Mouse (Mus musculus) adrenal gland, postnatal 4 days (tissue): ENCODE data around the gene Rassf1. TPM values are rescaled to one million over a fixed set of nuclear protein-coding genes. Genes with fewer than 3 reads are reported as not detected.

ENCODE experiments used
- DNase-seq, 2 experiments: peaks; one replicate each; pipeline ENCODE4 v3.0.0; 2021 to 2022; ENCODE audit warnings: low spot score in 2 of 2, mixed read lengths in 2 of 2
- total RNA-seq, 2 experiments: library from RNA; stranded (reverse); gene quantifications; 2 replicates each; pipeline ENCODE4 v1.2.3; 2021

Rassf1 gene
- total RNA-seq, 2 experiments from 2014 or later = 34.9 to 37.6 TPM

- no peak for DNase-seq
Observed at GRCm38 (mm10) chr9:107578587-107578986, 27.2 kb downstream of the Rassf1 start, which contains the start of gene Naa80. Gene Naa80 (plus strand): TSS chr9:107578887.

DNA sequence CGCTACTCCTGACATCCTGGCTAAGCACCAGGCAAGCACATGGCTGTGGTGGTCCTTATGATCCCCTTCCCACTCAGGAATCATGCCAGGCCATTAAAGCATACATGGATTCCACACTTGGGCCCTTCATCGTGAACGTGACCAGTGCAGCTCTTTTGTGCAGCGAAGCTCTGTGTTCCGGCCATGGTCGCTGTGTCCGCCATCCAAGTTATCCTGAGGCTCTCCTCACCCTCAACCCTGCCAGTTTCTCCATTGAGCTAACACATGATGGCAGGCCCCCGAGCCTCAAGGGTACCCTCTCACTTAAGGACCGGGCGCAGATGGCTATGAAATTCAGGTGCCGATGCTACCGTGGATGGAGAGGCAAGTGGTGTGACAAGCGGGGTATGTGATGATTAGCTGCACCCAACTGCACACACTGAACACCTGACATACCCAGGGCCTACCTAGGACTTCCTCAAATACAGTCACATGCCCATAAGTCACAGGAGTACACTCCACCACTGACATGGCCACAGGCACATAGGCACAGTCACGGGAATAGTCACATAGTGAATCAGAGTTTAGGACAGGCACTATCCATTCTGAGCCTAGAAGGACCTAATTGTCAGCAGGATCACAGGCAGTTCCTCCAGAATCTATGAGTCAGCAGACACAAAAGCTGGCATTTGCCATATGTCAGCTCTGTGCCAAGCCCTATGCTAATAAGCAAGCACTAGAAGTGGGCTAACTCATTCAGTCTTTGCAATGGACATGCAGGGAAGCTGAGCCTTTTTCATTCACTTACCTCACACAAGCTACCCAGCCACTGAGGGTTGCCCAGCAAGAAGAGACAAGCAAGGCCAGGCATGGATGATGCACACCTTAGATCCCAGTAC, 27.9 kb downstream of the Rassf1 start:
- DNase-seq = no peak

DNA sequence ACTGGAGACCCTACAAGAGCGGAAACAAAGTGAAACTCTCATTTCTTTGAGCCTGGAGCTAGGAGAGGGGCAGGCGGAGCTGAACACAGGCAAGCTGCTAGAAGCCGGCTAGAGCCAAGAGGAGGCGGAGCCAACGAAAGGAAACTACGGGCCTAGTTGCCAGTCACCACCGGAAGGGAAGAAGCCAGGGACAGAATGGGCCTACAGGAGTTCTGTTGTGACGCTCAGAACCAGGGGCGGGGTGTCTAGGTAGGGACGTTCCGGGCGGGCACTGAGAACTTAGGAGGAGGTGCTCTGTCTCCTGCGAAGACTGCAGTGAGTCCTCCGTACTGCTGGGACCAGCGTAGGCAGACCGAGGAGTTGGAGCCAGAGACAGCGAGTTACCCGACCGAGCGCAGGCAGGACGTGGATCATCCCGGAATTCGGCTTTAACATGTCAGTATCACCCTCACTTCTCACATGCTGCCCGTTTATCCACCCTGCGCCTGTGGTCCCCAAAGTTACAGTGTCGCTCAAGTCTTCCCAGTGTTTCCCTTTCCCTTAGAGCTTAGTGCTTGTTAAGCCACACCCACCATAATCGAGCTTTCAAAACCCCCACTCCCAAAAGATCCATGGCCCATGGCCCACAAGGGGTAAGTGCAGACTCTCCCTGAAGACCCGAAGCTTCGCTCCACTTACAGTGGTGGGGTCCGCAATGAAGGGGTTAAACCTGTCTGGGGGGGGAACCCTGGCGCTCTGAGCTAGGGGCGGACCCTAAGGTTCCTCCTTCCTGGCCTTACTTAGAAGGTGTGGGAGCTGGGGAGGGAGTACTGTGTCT, 29.4 kb downstream of the Rassf1 start, which contains the start of gene Hyal3:
Gene Hyal3, plus strand, starts transcription at position 318 of the 817 bp plus-strand sequence.
- DNase-seq = peak; percentile 60 to 80

- no peak for DNase-seq
Observed at GRCm38 (mm10) chr9:107581584-107581983, 30.2 kb downstream of the Rassf1 start.

- DNase-seq = no peak
Observed at GRCm38 (mm10) chr9:107582509-107583062, 31.2 kb downstream of the Rassf1 start.

GRCm38 (mm10) chr9:107583174-107583573, 31.8 kb downstream of the Rassf1 start:
- DNase-seq = no peak

- no peak for DNase-seq
Observed at GRCm38 (mm10) chr9:107586504-107586903, 35.1 kb downstream of the Rassf1 start.

DNA sequence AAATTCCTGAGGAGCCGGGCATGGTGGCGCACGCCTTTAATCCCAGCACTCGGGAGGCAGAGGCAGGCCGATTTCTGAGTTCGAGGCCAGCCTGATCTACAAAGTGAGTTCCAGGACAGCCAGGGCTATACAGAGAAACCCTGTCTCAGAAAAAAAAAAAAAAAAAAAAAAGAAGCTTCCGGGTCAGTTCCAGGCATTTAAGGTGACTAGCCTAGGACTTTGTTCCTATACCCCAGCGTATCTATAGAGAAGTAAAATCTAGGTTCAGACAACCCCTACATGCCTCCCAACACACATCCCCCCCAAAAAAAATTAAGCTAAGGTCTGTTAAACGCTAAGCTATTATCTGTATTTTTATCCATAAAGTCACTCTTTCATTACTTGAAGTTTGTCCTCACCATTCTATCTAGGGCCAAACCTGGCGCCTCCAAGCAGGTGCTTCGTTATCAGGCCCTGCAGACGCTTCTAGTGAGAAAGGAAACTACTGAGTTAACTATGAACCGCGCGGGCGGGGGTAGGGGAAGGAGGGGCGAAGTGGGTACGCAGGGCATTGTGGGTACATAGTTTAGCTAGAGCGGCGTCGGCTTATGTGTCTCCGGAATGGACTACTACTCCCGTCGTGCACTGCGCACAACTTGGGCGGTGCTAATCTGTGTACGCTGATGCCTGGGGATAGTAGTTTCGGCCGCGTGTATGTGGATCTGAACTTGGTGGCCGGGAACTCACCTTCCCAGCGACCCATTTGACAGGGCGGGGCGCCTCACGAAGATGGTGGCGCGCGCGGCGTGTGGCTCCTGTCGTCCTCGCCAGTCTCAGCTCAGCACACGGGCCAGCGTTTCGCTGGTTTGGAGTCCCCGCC, 35.8 kb downstream of the Rassf1 start, which contains the start of gene Ifrd2:
Gene Ifrd2, plus strand, starts transcription at position 669 of the 859 bp plus-strand sequence.
- peak; percentile 67 to 92 for DNase-seq

GRCm38 (mm10) chr9:107587833-107588639, 36.7 kb downstream of the Rassf1 start:
- DNase-seq = no peak

DNA sequence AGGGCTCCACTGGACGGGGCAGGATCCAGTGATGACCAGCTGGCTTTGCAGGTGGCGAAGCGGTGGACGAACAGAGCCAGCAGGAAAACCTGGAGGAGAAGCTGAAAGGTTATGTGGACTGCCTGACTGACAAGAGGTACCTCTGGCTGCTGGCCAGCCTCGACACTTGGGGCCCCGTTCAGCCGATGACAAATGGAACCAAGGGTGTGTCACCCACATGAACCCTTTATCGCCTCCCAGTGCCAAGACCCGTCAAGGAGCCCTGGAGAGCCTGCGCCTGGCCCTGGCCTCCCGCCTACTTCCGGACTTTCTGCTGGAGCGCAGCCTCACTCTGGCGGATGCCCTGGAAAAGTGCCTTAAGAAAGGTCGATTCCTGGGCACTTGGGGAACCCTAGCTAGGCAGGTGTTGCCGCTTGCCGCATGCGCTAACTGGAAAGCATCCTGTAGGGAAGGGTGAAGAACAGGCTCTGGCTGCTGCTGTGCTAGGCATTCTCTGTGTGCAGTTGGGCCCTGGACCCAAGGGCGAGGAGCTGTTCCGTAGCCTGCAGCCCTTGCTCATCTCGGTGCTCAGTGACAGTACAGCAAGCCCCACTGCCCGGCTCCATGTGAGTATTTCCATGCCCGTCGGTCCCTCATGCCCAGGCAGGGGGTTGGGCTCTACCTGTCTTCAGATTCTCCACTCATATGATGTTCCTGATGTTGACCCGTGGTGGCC, 38.9 kb downstream of the Rassf1 start:
- no peak for DNase-seq

GRCm38 (mm10) chr9:107590773-107591060, 39.4 kb downstream of the Rassf1 start:
- no peak for DNase-seq

GRCm38 (mm10) chr9:107593101-107593976, 42.0 kb downstream of the Rassf1 start:
- no peak for DNase-seq

GRCm38 (mm10) chr9:107594281-107595062, 43.1 kb downstream of the Rassf1 start:
- no peak for DNase-seq

DNA sequence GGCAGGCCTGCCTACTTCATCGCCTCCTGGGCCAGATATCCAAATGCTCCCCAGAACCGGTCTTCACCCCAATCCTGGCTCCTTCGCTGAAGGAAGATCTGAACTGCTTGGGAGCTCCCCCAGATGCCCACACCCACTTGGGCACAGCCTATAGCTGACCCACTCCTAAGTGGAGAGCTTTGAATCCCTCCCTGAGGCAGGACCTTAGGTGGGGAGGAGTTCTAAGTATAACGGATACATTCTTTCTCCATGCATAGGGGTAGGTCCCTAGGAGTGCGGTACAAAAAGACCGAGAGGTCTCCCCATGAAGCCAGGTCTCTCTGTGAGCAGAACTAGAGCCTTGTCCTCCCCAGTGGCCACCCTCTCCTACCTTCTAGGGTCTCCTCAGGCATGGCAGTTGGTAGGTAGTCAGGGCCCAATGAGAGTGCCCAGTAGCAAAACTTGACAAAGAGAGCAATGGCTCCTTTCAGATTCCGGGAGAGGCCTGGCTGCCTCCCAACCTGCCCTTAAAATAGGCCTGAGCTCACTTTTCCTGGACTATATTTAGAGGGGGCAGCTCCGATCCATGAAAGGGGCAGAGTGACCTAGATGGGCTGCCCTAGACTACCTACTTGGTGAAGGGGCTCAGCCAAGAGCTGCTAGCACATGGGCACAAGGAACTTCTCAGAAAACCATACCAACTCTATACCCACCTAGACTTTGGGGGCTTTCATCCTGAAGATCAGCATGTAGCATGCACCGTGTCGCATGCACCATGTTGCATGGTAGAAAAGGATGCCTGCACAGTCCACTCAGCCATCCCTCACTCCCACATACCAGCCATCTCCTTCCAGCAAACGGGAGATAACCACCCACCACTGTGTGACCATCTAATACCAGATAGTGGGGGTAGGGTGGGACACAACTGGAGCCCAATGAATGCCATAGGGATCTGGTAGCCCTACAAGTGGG, 45.5 kb downstream of the Rassf1 start:
- DNase-seq = no peak

DNA sequence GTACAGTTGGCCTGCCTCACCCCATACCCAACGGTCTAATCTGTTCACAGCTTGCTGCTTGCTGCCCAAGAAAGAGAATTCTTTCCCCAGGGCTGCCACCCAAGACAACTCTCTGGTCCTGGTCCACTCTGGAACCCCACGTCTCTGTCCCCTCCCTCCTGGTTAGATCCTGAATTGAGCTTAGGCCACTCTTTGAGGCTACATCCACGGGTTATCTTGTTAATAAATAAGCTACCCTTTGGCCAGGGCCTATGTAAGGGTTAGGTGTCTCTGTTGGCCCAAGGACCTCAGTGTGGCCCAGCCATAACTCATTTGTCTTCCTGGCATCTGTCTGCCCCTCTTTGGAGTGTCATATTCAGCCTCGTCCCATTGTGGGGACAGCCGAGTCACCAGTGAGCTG, 47.0 kb downstream of the Rassf1 start:
- no peak for DNase-seq

GRCm38 (mm10) chr9:107599433-107599832, 48.1 kb downstream of the Rassf1 start:
- no peak for DNase-seq
